Mouse (Mus musculus) lung, adult 2 months (tissue): Measurements from ENCODE around the gene Cd59a.

Experiments used
- CTCF ChIP-seq: fragments of 200-500 bp; IDR thresholded peaks from 2 replicates; pipeline ENCODE4 v1.5.1; 2011; ENCODE audit warnings: mild to moderate bottlenecking, low read length, control low read depth; ENCODE audit not compliant: insufficient read depth
- POLR2A ChIP-seq: fragments of 200-500 bp; IDR thresholded peaks from 2 replicates; pipeline ENCODE4 v1.6.1; 2011; ENCODE audit warnings: low read depth, mild to moderate bottlenecking, control low read depth, low read length, borderline replicate concordance; ENCODE audit errors: extremely low read depth

DNA sequence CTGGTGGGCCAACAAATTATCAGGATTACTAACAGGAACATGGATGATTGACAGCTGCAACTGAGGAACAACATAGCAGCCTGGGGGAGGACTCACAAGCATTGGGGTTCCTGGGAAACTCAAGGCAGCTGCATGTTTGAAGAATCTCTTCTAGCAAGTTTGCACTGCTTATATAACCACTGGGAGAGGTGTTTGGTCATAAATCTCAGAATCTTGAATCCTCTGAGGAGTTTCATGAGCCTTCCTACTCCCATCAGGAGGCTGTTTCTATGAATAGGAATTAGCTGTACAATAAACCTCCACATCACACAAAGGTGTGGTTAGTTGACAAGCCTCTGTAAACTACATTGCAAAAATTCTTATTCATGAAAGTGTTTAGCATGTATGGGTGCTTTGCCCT lies 32.9 kb upstream of the Cd59a start:
- TF ChIP-seq POLR2A, result no peak
- TF ChIP-seq CTCF, result no peak
